Mouse (Mus musculus) forebrain, embryonic 14.5 days (tissue): ENCODE data around the gene Lrrc72. TPM values are rescaled to one million over a fixed set of nuclear protein-coding genes. Genes with fewer than 3 reads are reported as not detected.

Source experiments
- ATAC-seq: fragments of 200-750 bp; cut with Nextera tagmentation; 2 replicates; pipeline ENCODE4 v1.8.0; 2017; ENCODE audit warnings: mild to moderate bottlenecking, moderate library complexity
- DNase-seq: peaks from one replicate; pipeline ENCODE4 v3.0.0-alpha.2; 2015; ENCODE audit warnings: low spot score
- H3K27ac ChIP-seq: fragments of 300-500 bp; sonication (generic); 2 replicates; pipeline ENCODE4 v1.5.1; 2014; ENCODE audit warnings: low read depth, mild to moderate bottlenecking, control low read depth, low read length, moderate library complexity
- H3K27me3 ChIP-seq: fragments of 300-500 bp; sonication (generic); replicated peaks from 2 replicates; pipeline ENCODE4 v1.6.1; 2014; ENCODE audit warnings: low read length, control low read depth, mixed read lengths; ENCODE audit not compliant: control insufficient read depth, insufficient read depth
- H3K36me3 ChIP-seq: fragments of 300-500 bp; sonication (generic); 2 replicates; pipeline ENCODE4 v1.6.1; 2014; ENCODE audit warnings: low read length, control low read depth; ENCODE audit not compliant: control insufficient read depth, insufficient read depth
- H3K4me1 ChIP-seq: fragments of 300-500 bp; sonication (generic); 2 replicates; pipeline ENCODE4 v1.6.1; 2014; ENCODE audit warnings: antibody characterized with exemption, low read length, control low read depth; ENCODE audit not compliant: control insufficient read depth, insufficient read depth
- H3K4me2 ChIP-seq: fragments of 300-500 bp; sonication (generic); 2 replicates; pipeline ENCODE4 v1.6.1; 2014; ENCODE audit warnings: mild to moderate bottlenecking, control low read depth, low read length
- H3K4me3 ChIP-seq: fragments of 300-500 bp; sonication (generic); 2 replicates; pipeline ENCODE4 v1.5.1; 2014; ENCODE audit warnings: low read depth, low read length, control low read depth
- H3K9ac ChIP-seq: fragments of 300-500 bp; sonication (generic); 2 replicates; pipeline ENCODE4 v1.6.1; 2014; ENCODE audit warnings: mild to moderate bottlenecking, low read length, control low read depth, moderate library complexity
- H3K9me3 ChIP-seq: fragments of 300-500 bp; sonication (generic); replicated peaks from 2 replicates; pipeline ENCODE4 v1.6.1; 2016; ENCODE audit warnings: low read length, control low read depth, mixed read lengths; ENCODE audit not compliant: control insufficient read depth
- WGBS: fragments of 180-500 bp; shearing (Covaris S2); extraction: QIAGEN DNeasy Blood & Tissue Kit; methylation state at CpG from one replicate; pipeline ENCODE4 v1.1.7; 2014; 5-methylcytosine and 5-hydroxymethylcytosine counted together
- polyA plus RNA-seq: library from polyadenylated mRNA; unstranded; fragments of >200 nt; fragmentation: Nextera tagmentation; extraction: Ambion mirVana; gene quantifications from 2 replicates; pipeline ENCODE4 v1.2.1, GENCODE M21; 2014

The Lrrc72 gene
- polyA plus RNA-seq, 1 experiment from 2014 or later = not detected

DNA sequence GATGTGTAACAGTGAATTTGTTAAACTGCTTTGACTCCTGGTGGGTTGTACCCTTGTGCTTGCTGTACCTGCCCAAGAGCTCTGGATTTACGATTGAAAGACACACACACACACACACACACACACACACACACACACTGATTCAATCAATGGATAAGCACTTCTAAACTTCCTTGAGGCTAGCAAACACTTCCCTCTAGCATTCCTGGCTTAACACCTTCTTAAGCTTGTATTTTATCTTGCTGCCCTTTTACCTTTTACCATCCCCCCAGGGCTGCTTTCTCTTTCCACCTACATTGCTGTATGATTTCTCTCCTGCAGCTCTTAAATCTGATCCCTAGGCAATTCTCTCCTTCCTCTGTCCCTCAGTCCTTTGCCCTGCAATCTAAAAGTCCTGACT is 87.9 kb downstream of the Lrrc72 start:
- whole genome bisulfite sequencing = 32% methylated on average over 1 of the region's 1 CpGs

DNA sequence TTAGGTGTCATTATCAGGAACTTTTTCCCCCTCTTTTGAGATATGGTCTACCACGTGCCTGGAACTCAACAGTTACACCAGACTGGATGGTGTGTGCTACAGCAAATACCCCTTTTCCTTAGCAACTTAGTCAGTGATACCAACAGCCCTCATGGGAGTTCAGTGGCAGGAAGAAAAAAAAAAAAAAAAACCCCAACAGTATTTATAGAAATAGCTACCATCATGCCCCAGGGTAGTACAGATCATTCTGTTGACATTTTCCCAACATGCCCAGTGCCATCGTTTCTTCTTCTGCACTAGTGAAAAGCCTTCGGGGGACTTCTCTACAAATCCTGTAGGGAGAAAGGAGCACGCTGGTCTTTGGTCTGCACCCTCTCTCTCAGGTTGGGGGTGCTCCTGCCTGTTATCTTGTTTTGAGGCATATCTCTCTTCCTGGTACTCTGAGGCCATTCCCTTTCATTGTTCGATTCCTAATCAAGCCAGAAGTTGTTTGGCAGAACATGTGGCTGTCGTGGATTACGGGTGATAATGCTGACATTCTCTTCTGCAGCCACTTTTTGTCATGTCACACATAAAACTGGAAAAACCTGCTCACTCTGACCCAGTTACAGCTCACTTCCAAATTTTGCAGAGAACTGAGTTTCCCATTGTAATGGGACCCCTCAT is 88.9 kb downstream of the Lrrc72 start:
- Histone ChIP-seq H3K27me3 (no peaks in the 10 kb centered on the region), H3K9me3 (no peaks in the 10 kb centered on the region), H3K4me3 (no peak overlapping the region), H3K4me2 (no peak overlapping the region), H3K36me3 (0 out of 2 replicates have a peak, but pooled peaks cover 3% of the 10 kb centered on the region), H3K4me1 (no peaks in the 10 kb centered on the region), H3K27ac (no peak overlapping the region), H3K9ac (no peak overlapping the region)
- WGBS = 88% methylated on average over 7 of the region's 7 CpGs
- ATAC-seq (no peak), DNase-seq (no peak)

More for the DNA sequence above, 87.9 kb downstream of the Lrrc72 start:
- peaks cover 7% of the 10 kb centered on the region; the same call in 1 of the 2 replicates for H3K36me3 ChIP-seq
- H3K4me1 ChIP-seq = no peaks in the 10 kb centered on the region
- no peak overlapping the region for H3K27ac ChIP-seq
- H3K9ac ChIP-seq = no peak overlapping the region
- ATAC-seq (no peak), DNase-seq (no peak)
- H3K4me3 ChIP-seq = no peak overlapping the region
- no peaks in the 10 kb centered on the region for H3K9me3 ChIP-seq
- no peaks in the 10 kb centered on the region for H3K27me3 ChIP-seq
- H3K4me2 ChIP-seq = no peak overlapping the region

Other genes with a start within 250 kb of the Lrrc72 start
- 249 and 271 TPM in 2 replicates for gene Tspan13, start 210.9 kb downstream of the Lrrc72 start, polyA plus RNA-seq
- gene Ankmy2, start 96.3 kb downstream of the Lrrc72 start, polyA plus RNA-seq = 55.4 and 70.3 TPM in 2 replicates
- 541 and 574 TPM in 2 replicates for gene Bzw2, start 95.3 kb downstream of the Lrrc72 start, polyA plus RNA-seq
- 11.4 and 11.7 TPM in 2 replicates for gene Sostdc1, start 60.7 kb upstream of the Lrrc72 start, polyA plus RNA-seq
- 7.2 and 7.5 TPM in 2 replicates for gene Ispd, start 128.1 kb upstream of the Lrrc72 start, polyA plus RNA-seq
- 2.1 and 3.5 TPM in 2 replicates for gene D630036H23Rik, start 128.8 kb upstream of the Lrrc72 start, polyA plus RNA-seq